Mouse (Mus musculus): ENCODE data around the gene Bin2.

DNA sequence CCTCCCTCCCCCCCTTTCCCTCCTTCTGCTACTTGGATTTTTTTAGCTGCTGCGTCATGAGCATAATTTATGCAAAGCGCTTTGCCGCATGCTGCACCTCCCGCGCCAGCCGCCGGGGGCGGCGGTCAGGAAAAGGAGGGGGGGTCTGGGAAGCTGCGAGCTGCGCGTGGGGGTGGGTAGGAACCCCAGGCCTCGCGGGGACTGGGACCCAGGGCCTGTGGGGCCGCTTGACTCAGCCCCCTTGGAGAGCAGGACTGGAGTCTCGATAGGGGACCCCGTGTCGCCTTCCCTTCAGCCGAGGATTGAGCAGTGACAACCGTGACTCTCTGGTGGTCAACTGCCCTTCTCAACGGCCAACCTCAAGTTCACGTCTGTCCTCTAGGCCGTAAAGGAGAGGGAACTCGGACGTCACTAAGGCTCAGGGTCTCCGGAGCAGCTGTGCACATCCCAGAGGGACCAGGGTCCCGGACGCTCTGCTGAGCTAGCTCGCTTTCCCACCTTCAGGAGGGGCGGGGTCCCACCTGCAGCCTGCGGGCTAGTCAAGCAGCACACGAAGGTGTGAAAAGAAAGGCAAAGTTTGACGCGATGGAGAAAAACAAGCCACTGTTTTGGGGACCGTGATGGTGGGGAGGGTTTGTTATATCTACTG lies 69.2 kb downstream of the Bin2 start:
- no peak for TF ChIP-seq HCFC1 (IDR thresholded peaks at IDR 0.05; ENCODE audit: borderline replicate concordance, insufficient read depth, low read length)
- TF ChIP-seq ZNF384 (IDR thresholded peaks at IDR 0.05; ENCODE audit: low read depth, low read length), result peak; percentile 66
- TF ChIP-seq ZC3H11A (IDR thresholded peaks at IDR 0.05; ENCODE audit: borderline replicate concordance, low read depth, low read length), result no peak
- TF ChIP-seq CHD2 (IDR thresholded peaks at IDR 0.05; ENCODE audit: low read depth, low read length), result no peak
- TF ChIP-seq MAFK (IDR thresholded peaks at IDR 0.05; ENCODE audit: insufficient read depth, low read depth, low read length), result 0 out of 2 replicates have a peak, but pooled peaks have one; percentile 7

All from ES-E14 (cell line).